Mouse (Mus musculus) liver, embryonic 14.5 days (tissue): ENCODE data around the gene Tnni3.

Experiments used
- CTCF ChIP-seq: IDR thresholded peaks from 2 replicates; pipeline ENCODE4 v1.5.1; 2016; ENCODE audit warnings: antibody characterized with exemption, low read depth, control low read depth
- EP300 ChIP-seq: IDR thresholded peaks from 2 replicates; pipeline ENCODE4 v1.6.1; 2016; ENCODE audit warnings: antibody characterized with exemption, low read depth

DNA sequence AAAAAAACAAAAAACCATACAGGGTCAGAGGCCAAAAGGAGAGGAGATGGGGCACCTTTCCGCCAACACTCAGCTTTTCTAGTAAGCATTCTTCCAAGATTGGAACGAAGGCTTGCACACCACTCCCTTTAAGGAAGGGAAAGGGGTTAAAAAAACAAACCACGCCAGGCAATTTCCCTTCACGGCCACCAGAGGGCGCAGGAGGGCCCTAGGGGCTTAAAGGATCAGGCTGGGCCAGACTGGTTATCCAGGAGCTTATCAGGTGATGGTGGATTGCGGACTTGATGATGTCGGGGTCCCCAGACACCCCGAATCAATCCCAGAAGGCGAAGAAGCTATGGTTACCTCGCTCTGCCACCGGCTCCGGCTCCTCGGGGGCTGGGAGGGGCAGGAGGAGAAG is 10.8 kb downstream of the Tnni3 start:
- TF ChIP-seq EP300 (no peak), CTCF (peak; percentile 96)
